Mouse (Mus musculus): ENCODE data around the gene Olfr314. TPM values are rescaled to one million over a fixed set of nuclear protein-coding genes. Genes with fewer than 3 reads are reported as not detected.
"Not testable (repeated sequence)": the region's sequence is repeated elsewhere in the genome, so short reads cannot be mapped to it uniquely, and the experiment has no call there.

Gene Olfr314
- polyA plus RNA-seq, 1 experiment from 2014 or later = not detected

DNA sequence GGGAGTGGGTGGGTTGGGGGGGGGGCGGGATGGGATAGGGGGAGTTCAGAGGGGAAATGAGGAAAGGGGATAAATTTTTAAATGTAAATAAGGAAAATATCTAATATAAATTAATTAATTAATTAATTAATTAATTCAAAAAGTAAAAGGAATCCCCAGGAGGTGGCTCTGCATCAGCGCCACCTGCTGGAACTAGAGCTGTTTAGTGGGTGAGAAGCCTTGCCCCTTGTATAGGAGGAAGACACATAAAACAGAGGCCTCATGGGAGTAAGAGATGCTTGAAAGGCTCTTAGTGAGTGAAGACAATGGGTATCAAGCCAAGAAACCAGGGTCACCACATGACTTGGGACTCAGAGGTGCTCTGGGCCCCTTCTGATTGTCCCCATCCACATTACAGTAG lies 13.1 kb downstream of the Olfr314 start:
- Histone ChIP-seq H3K36me3 (no peaks in the 10 kb centered on the region), H3K9me3 (no peaks in the 10 kb centered on the region), H3K9ac (no peak overlapping the region), H3K4me3 (replicated peaks) (no peak overlapping the region), H3K4me2 (no peak overlapping the region), H3K27ac (no peak overlapping the region), H3K27me3 (replicated peaks) (no peaks in the 10 kb centered on the region), H3K4me1 (no peaks in the 10 kb centered on the region)
- no peak for ATAC-seq (ENCODE audit: insufficient read depth, low FRiP score, low read depth)
- 89% methylated on average over 2 of the region's 2 CpGs for WGBS

- Histone ChIP-seq H3K27me3 (replicated peaks) (no peaks in the 10 kb centered on the region), H3K4me3 (replicated peaks) (no peak overlapping the region), H3K36me3 (no peaks in the 10 kb centered on the region), H3K4me1 (0 out of 2 replicates have a peak, but pooled peaks cover 2% of the 10 kb centered on the region), H3K27ac (no peak overlapping the region), H3K9ac (no peak overlapping the region), H3K9me3 (no peaks in the 10 kb centered on the region), H3K4me2 (no peak overlapping the region)
- 74% methylated on average over 7 of the region's 7 CpGs for WGBS
- ATAC-seq (ENCODE audit: insufficient read depth, low FRiP score, low read depth) = no peak
These were observed 14.1 kb downstream of the Olfr314 start for GRCm38 (mm10) chr11:58796850-58797249.

DNA sequence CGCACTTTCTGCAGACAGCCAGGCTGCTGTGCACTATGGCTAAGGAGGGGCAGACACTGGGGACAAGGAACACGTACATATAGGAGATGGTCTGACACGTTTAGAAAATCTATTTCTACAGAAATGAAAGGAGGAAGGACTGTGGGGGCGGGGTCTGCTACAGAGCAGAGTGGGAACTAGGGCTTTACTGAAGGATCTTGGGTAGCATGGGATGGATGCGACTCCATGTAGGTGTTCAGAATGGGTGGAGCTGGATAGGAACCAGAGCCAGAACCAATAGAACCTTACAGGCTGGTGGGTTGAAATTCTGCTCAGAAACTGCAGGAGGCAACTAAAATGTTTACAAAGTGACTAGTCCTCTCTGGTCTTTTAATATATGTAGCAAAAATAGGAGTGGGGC lies 17.0 kb downstream of the Olfr314 start:
- no peaks in the 10 kb centered on the region for H3K27me3 ChIP-seq (replicated peaks)
- H3K9ac ChIP-seq = no peak overlapping the region
- no peak overlapping the region for H3K27ac ChIP-seq
- WGBS = 72% methylated on average over 5 of the region's 5 CpGs
- no peaks in the 10 kb centered on the region for H3K36me3 ChIP-seq
- 0 out of 2 replicates have a peak, but pooled peaks cover 8% of the 10 kb centered on the region for H3K4me1 ChIP-seq
- no peaks in the 10 kb centered on the region for H3K9me3 ChIP-seq
- H3K4me2 ChIP-seq = no peak overlapping the region
- ATAC-seq (ENCODE audit: insufficient read depth, low FRiP score, low read depth) = no peak
- no peak overlapping the region for H3K4me3 ChIP-seq (replicated peaks)

GRCm38 (mm10) chr11:58801558-58802228 lies 18.9 kb downstream of the Olfr314 start, which contains the start of gene Fam183b:
Fam183b (minus strand) TSS chr11:58801960.
- Histone ChIP-seq H3K4me2 (peak within 1 kb of the TSS; percentile 35), H3K4me1 (0 out of 2 replicates have a peak, but pooled peaks cover 8% of the 10 kb centered on the region), H3K9me3 (no peaks in the 10 kb centered on the region), H3K9ac (no peak within 1 kb of the TSS), H3K27me3 (replicated peaks) (no peaks in the 10 kb centered on the region), H3K36me3 (no peaks in the 10 kb centered on the region), H3K4me3 (replicated peaks) (no peak within 1 kb of the TSS), H3K27ac (no peak within 1 kb of the TSS)
- peak; percentile 56; the same call in 1 of the 2 replicates for ATAC-seq (ENCODE audit: insufficient read depth, low FRiP score, low read depth)
- 18% methylated on average over 14 of the region's 14 CpGs for WGBS

- Histone ChIP-seq H3K4me1 (0 out of 2 replicates have a peak, but pooled peaks cover 8% of the 10 kb centered on the region), H3K4me3 (replicated peaks) (no peak overlapping the region), H3K4me2 (no peak overlapping the region), H3K9ac (no peak overlapping the region), H3K27me3 (replicated peaks) (no peaks in the 10 kb centered on the region), H3K36me3 (no peaks in the 10 kb centered on the region), H3K27ac (no peak overlapping the region), H3K9me3 (no peaks in the 10 kb centered on the region)
- 42% methylated on average over 4 of the region's 4 CpGs for WGBS
- ATAC-seq (ENCODE audit: insufficient read depth, low FRiP score, low read depth) = no peak
These were observed 21.1 kb downstream of the Olfr314 start for GRCm38 (mm10) chr11:58803871-58804270.

DNA sequence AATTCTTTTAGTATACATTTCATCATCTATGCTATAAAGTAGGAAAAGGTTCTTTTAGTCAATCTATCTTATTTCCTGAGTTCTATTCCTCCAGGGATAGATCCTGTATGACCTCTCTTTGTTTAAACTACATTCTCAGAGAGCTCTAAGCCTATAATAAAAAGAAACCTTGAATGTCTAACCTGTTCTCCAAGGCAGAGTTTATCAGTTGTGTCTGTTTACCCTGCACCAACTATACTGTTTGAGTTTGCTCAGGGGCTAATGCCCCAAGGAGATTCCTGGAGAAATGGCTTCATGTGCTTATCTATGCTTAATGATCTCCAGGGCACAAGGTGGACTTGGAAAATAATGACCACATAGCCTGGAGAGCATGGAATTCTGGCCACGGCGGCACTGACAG lies 21.6 kb downstream of the Olfr314 start:
- H3K27me3 ChIP-seq (replicated peaks) = no peaks in the 10 kb centered on the region
- H3K4me3 ChIP-seq (replicated peaks) = no peak overlapping the region
- H3K9me3 ChIP-seq = no peaks in the 10 kb centered on the region
- no peaks in the 10 kb centered on the region for H3K36me3 ChIP-seq
- 0 out of 2 replicates have a peak, but pooled peaks cover 8% of the 10 kb centered on the region for H3K4me1 ChIP-seq
- no peak overlapping the region for H3K9ac ChIP-seq
- WGBS = 18% methylated on average over 2 of the region's 2 CpGs
- ATAC-seq (ENCODE audit: insufficient read depth, low FRiP score, low read depth) = peak; percentile 76; the same call in 1 of the 2 replicates
- peak overlapping the region; percentile 48; the same call in 1 of the 2 replicates for H3K27ac ChIP-seq
- no peak overlapping the region for H3K4me2 ChIP-seq

DNA sequence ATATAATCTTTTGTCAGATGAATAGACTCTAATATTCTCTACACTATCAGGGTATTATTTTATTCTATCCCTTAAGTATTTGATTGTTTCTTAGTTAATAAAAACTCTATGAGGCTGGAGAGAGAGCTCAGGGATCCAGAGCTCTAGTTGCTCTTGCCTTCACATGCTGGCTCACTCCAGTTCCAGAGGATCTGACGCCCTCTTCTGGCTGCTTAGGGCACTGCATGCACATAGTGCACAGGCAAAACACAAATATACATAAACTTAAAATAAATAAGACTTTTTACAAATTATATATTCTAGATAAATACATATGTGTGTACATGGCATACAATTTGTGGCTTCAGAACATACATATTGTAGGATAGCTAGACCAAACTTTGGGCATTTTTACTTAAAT lies 29.2 kb downstream of the Olfr314 start:
- whole genome bisulfite sequencing = 0% methylated on average over 1 of the region's 1 CpGs
- Histone ChIP-seq H3K9me3 (no peaks in the 10 kb centered on the region), H3K4me3 (replicated peaks) (no peak overlapping the region), H3K27me3 (replicated peaks) (no peaks in the 10 kb centered on the region), H3K27ac (no peak overlapping the region), H3K9ac (no peak overlapping the region), H3K4me1 (no peaks in the 10 kb centered on the region), H3K36me3 (no peaks in the 10 kb centered on the region), H3K4me2 (no peak overlapping the region)
- ATAC-seq (ENCODE audit: insufficient read depth, low FRiP score, low read depth) = no peak

- H3K4me3 ChIP-seq (replicated peaks); H3K9me3 ChIP-seq; H3K27me3 ChIP-seq (replicated peaks); H3K9ac ChIP-seq; H3K27ac ChIP-seq; H3K36me3 ChIP-seq; H3K4me2 ChIP-seq; H3K4me1 ChIP-seq; ATAC-seq (ENCODE audit: insufficient read depth, low FRiP score, low read depth): not testable (repeated sequence)
- 50% methylated on average over 1 of the region's 1 CpGs for WGBS
These were observed 31.9 kb downstream of the Olfr314 start, which contains the start of gene Olfr313 for GRCm38 (mm10) chr11:58814700-58815099. Olfr313 (plus strand) TSS chr11:58815000.

GRCm38 (mm10) chr11:58815676-58816075 lies 32.9 kb downstream of the Olfr314 start:
- no peaks in the 10 kb centered on the region for H3K27me3 ChIP-seq (replicated peaks)
- H3K4me2 ChIP-seq = no peak overlapping the region
- no peak for ATAC-seq (ENCODE audit: insufficient read depth, low FRiP score, low read depth)
- H3K4me1 ChIP-seq = no peaks in the 10 kb centered on the region
- H3K4me3 ChIP-seq (replicated peaks) = no peak overlapping the region
- 77% methylated on average over 1 of the region's 1 CpGs for WGBS
- H3K9me3 ChIP-seq = no peaks in the 10 kb centered on the region
- H3K36me3 ChIP-seq = no peaks in the 10 kb centered on the region
- H3K9ac ChIP-seq = no peak overlapping the region
- H3K27ac ChIP-seq = no peak overlapping the region

GRCm38 (mm10) chr11:58828937-58829336 lies 46.2 kb downstream of the Olfr314 start, which contains the start of gene Olfr312:
Olfr312 (plus strand) TSS chr11:58829237.
- H3K27me3 ChIP-seq (replicated peaks); H3K4me3 ChIP-seq (replicated peaks); H3K36me3 ChIP-seq; ATAC-seq (ENCODE audit: insufficient read depth, low FRiP score, low read depth); H3K27ac ChIP-seq; H3K9me3 ChIP-seq; H3K9ac ChIP-seq; H3K4me2 ChIP-seq; H3K4me1 ChIP-seq: not testable (repeated sequence)

DNA sequence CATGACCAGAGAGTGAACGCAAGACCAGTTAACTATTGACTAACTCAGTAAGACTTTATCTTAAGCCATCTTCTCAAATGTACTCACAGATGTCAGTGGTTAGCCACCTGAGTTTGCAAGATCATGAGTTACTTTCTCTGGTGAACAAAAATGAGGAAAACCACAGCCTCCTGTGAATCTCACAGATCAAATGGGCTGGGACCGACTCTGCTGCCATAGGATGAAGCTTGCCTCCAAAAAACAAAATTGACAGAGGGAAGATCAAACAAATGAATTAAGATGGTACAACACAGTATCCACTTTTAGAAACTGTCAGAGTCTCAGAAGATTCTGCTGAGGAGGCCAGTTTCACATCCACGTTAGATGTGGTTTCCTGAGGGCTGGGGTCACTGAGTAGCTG lies 47.0 kb downstream of the Olfr314 start:
- Histone ChIP-seq H3K9ac (no peak overlapping the region), H3K4me3 (replicated peaks) (no peak overlapping the region), H3K36me3 (no peaks in the 10 kb centered on the region), H3K4me1 (no peaks in the 10 kb centered on the region), H3K9me3 (no peaks in the 10 kb centered on the region), H3K4me2 (no peak overlapping the region), H3K27me3 (replicated peaks) (no peaks in the 10 kb centered on the region), H3K27ac (no peak overlapping the region)
- 75% methylated on average over 3 of the region's 3 CpGs for WGBS
- ATAC-seq (ENCODE audit: insufficient read depth, low FRiP score, low read depth) = no peak

- WGBS = 59% methylated on average over 3 of the region's 3 CpGs
- not testable (repeated sequence) for ATAC-seq (ENCODE audit: insufficient read depth, low FRiP score, low read depth); H3K4me2 ChIP-seq; H3K4me1 ChIP-seq; H3K27me3 ChIP-seq (replicated peaks); H3K36me3 ChIP-seq; H3K27ac ChIP-seq; H3K9ac ChIP-seq; H3K4me3 ChIP-seq (replicated peaks); H3K9me3 ChIP-seq
These were observed 49.8 kb downstream of the Olfr314 start for GRCm38 (mm10) chr11:58832541-58832940.
